Mouse (Mus musculus) Patski (cell line): ENCODE data around the gene Hlx. TPM values are rescaled to one million over a fixed set of nuclear protein-coding genes. Genes with fewer than 3 reads are reported as not detected.

Source experiments
- ATAC-seq: fragments of 100-300 bp; one replicate; pipeline ENCODE4 v1.8.0; 2021
- CTCF ChIA-PET: fragments of 350-600 bp; sonication (Branson Sonifier 250); formaldehyde crosslinking; loops from one replicate; lab custom pipeline; 2022; ENCODE audit warnings: inconsistent platforms; lab: Charles Lee
- POLR2A ChIA-PET: fragments of 350-600 bp; sonication (Branson Sonifier 250); formaldehyde crosslinking; loops from one replicate; lab custom pipeline; 2022; ENCODE audit warnings: antibody characterized with exemption, inconsistent platforms; lab: Charles Lee
- DNase-seq: peaks from one replicate; pipeline ENCODE4 v3.0.0-alpha.2; 2011; ENCODE audit warnings: low read depth, low spot score
- H3K27me3 ChIP-seq: fragments of 371-371 bp; one replicate; pipeline ENCODE4 v1.5.1; 2021
- CTCF ChIP-seq: fragments of 100-300 bp; IDR thresholded peaks from one replicate; pipeline ENCODE4 v1.5.1; 2021
- in situ Hi-C: fragments of 300-500 bp; cut with MboI; formaldehyde crosslinking; loops from 3 replicates; pipeline ENCODE4 v1.11.1; 2018; ENCODE audit warnings: low pct_unique_long_range_greater_than_20kb, mixed read lengths
- polyA plus RNA-seq: library from polyadenylated mRNA; unstranded; gene quantifications from one replicate; pipeline ENCODE4 v1.2.3, GENCODE M21; 2021

Gene Hlx
- polyA plus RNA-seq, 1 experiment from 2014 or later: 1.3 TPM

GRCm38 (mm10) chr1:184679416-184679965, 52.9 kb downstream of the Hlx start:
- ATAC-seq (no peak), DNase-seq (no peak)
- H3K27me3 ChIP-seq: no peaks in the 10 kb centered on the region
- in situ Hi-C loops: no loop called here
- no peak for TF ChIP-seq CTCF
- CTCF ChIA-PET: no interaction called here
- POLR2A ChIA-PET: no interaction called here

GRCm38 (mm10) chr1:184677641-184678040, 54.8 kb downstream of the Hlx start:
- ChIA-PET CTCF (no interaction called here), POLR2A (no interaction called here)
- in situ Hi-C loops: no loop called here
- ATAC-seq (no peak), DNase-seq (no peak)
- no peaks in the 10 kb centered on the region for H3K27me3 ChIP-seq
- TF ChIP-seq CTCF: no peak

Other genes with a start within 250 kb of the Hlx start
- gene Marc1, start 78.7 kb upstream of the Hlx start, polyA plus RNA-seq: not detected
- 251 TPM for gene Marc2, start 113.8 kb upstream of the Hlx start, polyA plus RNA-seq
- gene C130074G19Rik, start 150.6 kb upstream of the Hlx start, polyA plus RNA-seq: 0.17 TPM